ENCODE assay signal across 8 mouse cellular contexts in genomic region chr11:117786294-117786693, GRCm38 (mm10). TPM values are rescaled to one million over a fixed set of nuclear protein-coding genes. Genes with fewer than 3 reads are reported as not detected.
DNase-seq lines count a peak whose midpoint lies in the region; ATAC-seq and TF ChIP-seq lines count a peak whose summit lies in the region.

No protein-coding gene starts in this region.

- no peak for TF ChIP-seq EP300 in liver, postnatal 0 days (IDR thresholded peaks at IDR 0.05; ENCODE audit: low read depth)

- DNase-seq in left cerebral cortex, adult 2 months (ENCODE audit: extremely low spot score in 1 of 2, low spot score in 2 of 2), result peak in 1 of 2 experiments; percentile 56
- DNase-seq in left cerebral cortex, postnatal 36 days (ENCODE audit: low spot score in 2 of 2), result no peak
- DNase-seq in R1 (ENCODE audit: low read depth, low spot score), result peak; percentile 88
- peak; percentile 74 to 82 for DNase-seq in cerebellum, postnatal 14 days
- peak; percentile 78 for DNase-seq in liver, postnatal 0 days
- DNase-seq in spleen, postnatal 10 days (ENCODE audit: low spot score in 2 of 2), result peak; percentile 62 to 86
- no peak for DNase-seq in right cerebral cortex, adult 18-20 months

- 10% methylated on average over 10 of the region's 10 CpGs for WGBS in liver, postnatal 0 days (ENCODE audit: insufficient replicate concordance)

- no peak overlapping the region for H3K27ac ChIP-seq in left cerebral cortex, adult 2 months
- H3K27ac ChIP-seq in liver, postnatal 0 days (ENCODE audit: low read depth), result no peak overlapping the region

- H3K9me3 ChIP-seq in liver, postnatal 0 days (ENCODE audit: low read length), result no peaks in the 10 kb centered on the region

- H3K4me1 ChIP-seq in liver, postnatal 0 days (ENCODE audit: insufficient read depth), result peaks cover 18% of the 10 kb centered on the region

- H3K4me3 ChIP-seq in left cerebral cortex, adult 2 months, result no peak overlapping the region
- H3K4me3 ChIP-seq in liver, postnatal 0 days (ENCODE audit: low read depth, low read length), result no peak overlapping the region

- TF ChIP-seq CTCF in left cerebral cortex, adult 2 months (IDR thresholded peaks at IDR 0.05), result peak; percentile 68
- TF ChIP-seq CTCF in liver, postnatal 0 days (IDR thresholded peaks at IDR 0.05; ENCODE audit: low read depth), result peak; percentile 89

- peak; percentile 41 for ATAC-seq in inflammation-experienced regulatory T-cells, adult 6 months
- ATAC-seq in liver, postnatal 0 days, result no peak

- H3K36me3 ChIP-seq in liver, postnatal 0 days (replicated peaks; ENCODE audit: insufficient read depth, low read length), result peaks cover 32% of the 10 kb centered on the region

- intact Hi-C loops in left cerebral cortex, adult 2 months (cut with DNase I), result no loop called here
- intact Hi-C loops in left cerebral cortex, postnatal 36 days (cut with DNase I), result no loop called here

- no peak overlapping the region for H3K4me2 ChIP-seq in liver, postnatal 0 days (ENCODE audit: low read depth, low read length)

- H3K27me3 ChIP-seq in liver, postnatal 0 days (ENCODE audit: insufficient read depth, low read length), result no peaks in the 10 kb centered on the region

- peak overlapping the region; percentile 26; the same call in 1 of the 2 replicates for H3K9ac ChIP-seq in liver, postnatal 0 days (replicated peaks)

RNA-seq across cellular contexts. Expression of gene Tmc6, which starts 4.3 kb away (rescaled TPM):
- total RNA-seq in left cerebral cortex, adult 2 months (2021), result 1 to 10 TPM; 7.8 to 9.3 TPM
- 1 to 10 TPM; 4.5 to 8.9 TPM for total RNA-seq in left cerebral cortex, postnatal 36 days (2021)
- polyA plus RNA-seq in inflammation-experienced regulatory T-cells, adult 6 months (2017; shearing (Covaris generic)), result 100 to 1,000 TPM in 2 of 3 experiments, 10 to 100 TPM in 1; 90.7 to 159 (median 116) TPM
- 19.0 and 20.2 TPM in 2 replicates for polyA plus RNA-seq in liver, postnatal 0 days (2015; fragmentation: Nextera tagmentation; extraction: Ambion mirVana)

RNA-seq across cellular contexts. Expression of gene Tmc8, which starts 4.4 kb away (rescaled TPM):
- 1 to 10 TPM in 1 of 2 experiments, under 1 TPM in 1; 0.88 to 1.3 TPM for total RNA-seq in left cerebral cortex, adult 2 months (2021)
- under 1 TPM; 0.62 to 0.68 TPM for total RNA-seq in left cerebral cortex, postnatal 36 days (2021)
- polyA plus RNA-seq in inflammation-experienced regulatory T-cells, adult 6 months (2017; shearing (Covaris generic)), result 10 to 100 TPM; 32.9 to 40.0 (median 39.0) TPM
- 6.3 and 6.8 TPM in 2 replicates for polyA plus RNA-seq in liver, postnatal 0 days (2015; fragmentation: Nextera tagmentation; extraction: Ambion mirVana)

RNA-seq across cellular contexts. Expression of gene 6030468B19Rik, which starts 11.2 kb away (rescaled TPM):
- not detected for total RNA-seq in left cerebral cortex, adult 2 months (2021)
- not detected for total RNA-seq in left cerebral cortex, postnatal 36 days (2021)
- 1 to 10 TPM in 2 of 3 experiments, under 1 TPM in 1; 0.57 to 1.3 (median 1.3) TPM for polyA plus RNA-seq in inflammation-experienced regulatory T-cells, adult 6 months (2017; shearing (Covaris generic))
- polyA plus RNA-seq in liver, postnatal 0 days (2015; fragmentation: Nextera tagmentation; extraction: Ambion mirVana), result 32.7 and 33.8 TPM in 2 replicates

RNA-seq across cellular contexts. Expression of gene Gm20708, which starts 23.2 kb away (rescaled TPM):
- 1 to 10 TPM; 2.3 to 4.6 TPM for total RNA-seq in left cerebral cortex, adult 2 months (2021)
- total RNA-seq in left cerebral cortex, postnatal 36 days (2021), result 1 to 10 TPM; 1.4 to 2.2 TPM
- 1 to 10 TPM; 3.1 to 5.0 (median 4.9) TPM for polyA plus RNA-seq in inflammation-experienced regulatory T-cells, adult 6 months (2017; shearing (Covaris generic))
- polyA plus RNA-seq in liver, postnatal 0 days (2015; fragmentation: Nextera tagmentation; extraction: Ambion mirVana), result 0.33 and 0.48 TPM in 2 replicates

RNA-seq across cellular contexts. Expression of gene Syngr2, which starts 23.2 kb away (rescaled TPM):
- total RNA-seq in left cerebral cortex, adult 2 months (2021), result 10 to 100 TPM in 1 of 2 experiments, 1 to 10 TPM in 1; 8.7 to 11.1 TPM
- 10 to 100 TPM; 10.1 to 10.2 TPM for total RNA-seq in left cerebral cortex, postnatal 36 days (2021)
- 100 to 1,000 TPM in 1 of 3 experiments, 10 to 100 TPM in 2; 86.3 to 118 (median 89.8) TPM for polyA plus RNA-seq in inflammation-experienced regulatory T-cells, adult 6 months (2017; shearing (Covaris generic))
- polyA plus RNA-seq in liver, postnatal 0 days (2015; fragmentation: Nextera tagmentation; extraction: Ambion mirVana), result 60.6 and 62.2 TPM in 2 replicates

Comparison
In these comparisons a context has a peak if more than half of its experiments do, and no peak if none do; other contexts are left out.
1. DNase-seq: peak in R1 (single experiment), cerebellum, postnatal 14 days (2 of 2), liver, postnatal 0 days (single experiment) and spleen, postnatal 10 days (2 of 2); none in left cerebral cortex, postnatal 36 days (0 of 2) and right cerebral cortex, adult 18-20 months (single experiment).